ENCODE assay signal across 8 mouse cellular contexts in genomic region chr9:59352586-59353252, GRCm38 (mm10). TPM values are rescaled to one million over a fixed set of nuclear protein-coding genes. Genes with fewer than 3 reads are reported as not detected.
DNase-seq lines count a peak whose midpoint lies in the region; ATAC-seq and TF ChIP-seq lines count a peak whose summit lies in the region.

No protein-coding gene starts in this region.

- DNase-seq in layer of hippocampus, adult 2 months (ENCODE audit: low spot score in 2 of 2), result no peak
- DNase-seq in layer of hippocampus, adult 9-10 months (ENCODE audit: low spot score), result no peak
- DNase-seq in right cerebral cortex, postnatal 4 days, result no peak
- DNase-seq in left cerebral cortex, adult 11 months (ENCODE audit: low spot score), result no peak

- no peak; the same call in 1 of the 2 replicates for ATAC-seq in forebrain, embryonic 16.5 days
- ATAC-seq in granulocyte monocyte progenitor cell, adult 5-6 weeks (replicated peaks; ENCODE audit: poor library complexity, severe bottlenecking), result no peak

- no peaks in the 10 kb centered on the region for H3K9me3 ChIP-seq in forebrain, embryonic 16.5 days (ENCODE audit: control insufficient read depth, low read length)

- no peaks in the 10 kb centered on the region for H3K36me3 ChIP-seq in forebrain, embryonic 16.5 days (ENCODE audit: control insufficient read depth, insufficient read depth)
- H3K36me3 ChIP-seq in macrophage (ENCODE audit: inconsistent target), result no peaks in the 10 kb centered on the region

- H3K27ac ChIP-seq in layer of hippocampus, adult 2 months, result peak overlapping the region; percentile 72
- peak overlapping the region; percentile 60 for H3K27ac ChIP-seq in brown adipose tissue, adult 24 weeks (replicated peaks; ENCODE audit: low read depth, low read length)
- peak overlapping the region; percentile 84 for H3K27ac ChIP-seq in forebrain, embryonic 16.5 days (ENCODE audit: low read length)
- no peak overlapping the region for H3K27ac ChIP-seq in macrophage

- no peak for TF ChIP-seq CTCF in layer of hippocampus, adult 2 months (conservative IDR thresholded peaks at IDR 0.05)

- H3K79me2 ChIP-seq in macrophage (ENCODE audit: inconsistent target), result no peaks in the 10 kb centered on the region

- H3K27me3 ChIP-seq in forebrain, embryonic 16.5 days (replicated peaks; ENCODE audit: control insufficient read depth, insufficient read depth, low read length), result no peaks in the 10 kb centered on the region

- H3K9ac ChIP-seq in forebrain, embryonic 16.5 days (replicated peaks; ENCODE audit: low read depth, low read length), result peak overlapping the region; percentile 93

- peak overlapping the region; percentile 70 for H3K4me2 ChIP-seq in forebrain, embryonic 16.5 days (ENCODE audit: low read length)

- H3K4me3 ChIP-seq in layer of hippocampus, adult 2 months, result peak overlapping the region; percentile 62
- H3K4me3 ChIP-seq in brown adipose tissue, adult 24 weeks (ENCODE audit: insufficient read depth, low read depth, low read length), result peak overlapping the region; percentile 64
- peak overlapping the region; percentile 91 for H3K4me3 ChIP-seq in forebrain, embryonic 16.5 days (replicated peaks; ENCODE audit: low read length)
- H3K4me3 ChIP-seq in macrophage (ENCODE audit: inconsistent target), result peak overlapping the region; percentile 49

- H3K4me1 ChIP-seq in brown adipose tissue, adult 24 weeks (ENCODE audit: control insufficient read depth, insufficient read depth, insufficient read length, low read length), result no peaks in the 10 kb centered on the region
- H3K4me1 ChIP-seq in forebrain, embryonic 16.5 days (replicated peaks; ENCODE audit: control insufficient read depth, insufficient read depth, low read length), result peaks cover 8% of the 10 kb centered on the region

- WGBS in forebrain, embryonic 16.5 days, result 7% methylated on average over 15 of the region's 15 CpGs
- WGBS in macrophage (ENCODE audit: missing documents), result 30% methylated on average over 15 of the region's 15 CpGs

RNA-seq across cellular contexts. Expression of gene Bbs4, which starts 0.6 kb away (rescaled TPM):
- 10 to 100 TPM; 38.8 to 42.2 TPM for total RNA-seq in layer of hippocampus, adult 2 months (2021)
- 2.2 and 2.9 TPM in 2 replicates for polyA plus RNA-seq in brown adipose tissue, adult 24 weeks (2012; ENCODE audit: insufficient read depth, insufficient read length, missing spikeins)
- 43.1 and 45.1 TPM in 2 replicates for polyA plus RNA-seq in forebrain, embryonic 16.5 days (2015; fragmentation: Nextera tagmentation; extraction: Ambion mirVana)
- total RNA-seq in macrophage (2018; cell fraction: chromatin; rRNA removed), result 10 to 100 TPM in 12 of 26 experiments, 1 to 10 TPM in 14; 1.2 to 15.1 (median 9.5) TPM
- total RNA-seq in macrophage (2018; cell fraction: cytosol; rRNA removed), result 10 to 100 TPM in 2 of 26 experiments, 1 to 10 TPM in 24; 2.6 to 10.6 (median 6.9) TPM
- 10 to 100 TPM in 9 of 26 experiments, 1 to 10 TPM in 17; 1.8 to 18.5 (median 8.3) TPM for total RNA-seq in macrophage (2018; cell fraction: nucleus; rRNA removed)
- polyA plus RNA-seq in macrophage (2018), result 4.5 to 6.2 TPM (median 5.5 TPM) in 3 replicates
- 3.3 and 5.2 TPM in 2 replicates for total RNA-seq in granulocyte monocyte progenitor cell, adult 5-6 weeks (2014; fragmentation: Nextera tagmentation)
- total RNA-seq in granulocyte monocyte progenitor cell, adult 5-6 weeks (2017), result 12.3 and 19.4 TPM in 2 replicates
